Mouse (Mus musculus): Measurements from ENCODE around the gene Bcs1l.

The Bcs1l gene

GRCm38 (mm10) chr1:74587773-74588445, at the start of gene Bcs1l, which contains the start of gene Zfp142:
Gene Bcs1l (plus strand): TSS chr1:74588289.
Gene Zfp142 (minus strand): TSS chr1:74588246.
- DNase-seq (ENCODE audit: low spot score): peak; percentile 97

GRCm38 (mm10) chr1:74538650-74539049, 49.4 kb upstream of the Bcs1l start:
- peak; percentile 7 for DNase-seq (ENCODE audit: low spot score)

- DNase-seq (ENCODE audit: low spot score): peak; percentile 28
These were observed 45.6 kb upstream of the Bcs1l start, which contains the start of gene Plcd4 for GRCm38 (mm10) chr1:74542451-74542961. Gene Plcd4 (plus strand): TSS chr1:74542888.

GRCm38 (mm10) chr1:74544184-74544583, 43.9 kb upstream of the Bcs1l start, which contains the start of gene Usp37:
Gene Usp37 (minus strand): TSS chr1:74544284.
- no peak for DNase-seq (ENCODE audit: low spot score)

GRCm38 (mm10) chr1:74559061-74559460, 29.0 kb upstream of the Bcs1l start:
- no peak for DNase-seq (ENCODE audit: low spot score)

- no peak for DNase-seq (ENCODE audit: low spot score)
These were observed 22.3 kb upstream of the Bcs1l start for GRCm38 (mm10) chr1:74565834-74566233.

- DNase-seq (ENCODE audit: low spot score): no peak
These were observed 18.1 kb upstream of the Bcs1l start for GRCm38 (mm10) chr1:74569739-74570719.

GRCm38 (mm10) chr1:74582621-74583020, 5.5 kb upstream of the Bcs1l start:
- no peak for DNase-seq (ENCODE audit: low spot score)

- no peak for DNase-seq (ENCODE audit: low spot score)
These were observed 3.3 kb upstream of the Bcs1l start for GRCm38 (mm10) chr1:74584616-74585398.

GRCm38 (mm10) chr1:74587233-74587772, 786 bp upstream of the Bcs1l start:
- no peak for DNase-seq (ENCODE audit: low spot score)

- DNase-seq (ENCODE audit: low spot score): no peak
These were observed 6.3 kb downstream of the Bcs1l start for GRCm38 (mm10) chr1:74594434-74594833.

GRCm38 (mm10) chr1:74600501-74601266, 12.6 kb downstream of the Bcs1l start:
- no peak for DNase-seq (ENCODE audit: low spot score)

- DNase-seq (ENCODE audit: low spot score): peak; percentile 76
These were observed 13.3 kb downstream of the Bcs1l start, which contains the start of the genes Rnf25 and Stk36 for GRCm38 (mm10) chr1:74601267-74601962. Gene Rnf25 (minus strand): TSS chr1:74601397. Gene Stk36 (plus strand): TSS chr1:74601445.

GRCm38 (mm10) chr1:74624183-74624582, 36.1 kb downstream of the Bcs1l start:
- DNase-seq (ENCODE audit: low spot score): no peak

GRCm38 (mm10) chr1:74626076-74626475, 38.0 kb downstream of the Bcs1l start:
- DNase-seq (ENCODE audit: low spot score): no peak

- no peak for DNase-seq (ENCODE audit: low spot score)
These were observed 39.9 kb downstream of the Bcs1l start for GRCm38 (mm10) chr1:74628001-74628400.

GRCm38 (mm10) chr1:74632734-74633133, 44.6 kb downstream of the Bcs1l start:
- DNase-seq (ENCODE audit: low spot score): no peak

All from left cerebral cortex, adult 11 months (tissue).